Mouse (Mus musculus): ENCODE measurements around the gene Ubap1l. TPM values are rescaled to one million over a fixed set of nuclear protein-coding genes. Genes with fewer than 3 reads are reported as not detected.

Ubap1l gene
- polyA plus RNA-seq, 1 experiment from 2014 or later: 0.14 TPM

GRCm38 (mm10) chr9:65346476-65347111 lies 14.2 kb upstream of the Ubap1l start:
- peak; percentile 80 for ATAC-seq (replicated peaks; ENCODE audit: low FRiP score)
- no peaks in the 10 kb centered on the region for H3K36me3 ChIP-seq
- peaks cover 5% of the 10 kb centered on the region; the same call in 1 of the 2 replicates for H3K9me3 ChIP-seq (replicated peaks)
- peak overlapping the region; percentile 99 for H3K27ac ChIP-seq
- peak overlapping the region; percentile 89 for H3K4me3 ChIP-seq (replicated peaks)
- peaks cover 11% of the 10 kb centered on the region for H3K4me1 ChIP-seq
- under 1% methylated on average over 77 of the region's 77 CpGs for WGBS
- H3K4me2 ChIP-seq: peak overlapping the region; percentile 81
- H3K27me3 ChIP-seq: 0 out of 2 replicates have a peak, but pooled peaks cover 2% of the 10 kb centered on the region
- peak overlapping the region; percentile 99 for H3K9ac ChIP-seq

- Histone ChIP-seq H3K36me3 (no peaks in the 10 kb centered on the region), H3K4me3 (replicated peaks) (peak overlapping the region; percentile 89), H3K9me3 (replicated peaks) (peaks cover 5% of the 10 kb centered on the region; the same call in 1 of the 2 replicates), H3K4me2 (peak overlapping the region; percentile 81), H3K4me1 (peaks cover 11% of the 10 kb centered on the region), H3K27me3 (0 out of 2 replicates have a peak, but pooled peaks cover 2% of the 10 kb centered on the region), H3K27ac (peak overlapping the region; percentile 99), H3K9ac (peak overlapping the region; percentile 99)
- no peak for ATAC-seq (replicated peaks; ENCODE audit: low FRiP score)
- 41% methylated on average over 8 of the region's 8 CpGs for WGBS
Measured at GRCm38 (mm10) chr9:65347112-65347850, 13.6 kb upstream of the Ubap1l start.

GRCm38 (mm10) chr9:65353251-65353650 lies 7.6 kb upstream of the Ubap1l start:
- 79% methylated on average over 5 of the region's 5 CpGs for WGBS

GRCm38 (mm10) chr9:65356561-65356960 lies 4.3 kb upstream of the Ubap1l start:
- H3K27me3 ChIP-seq: no peaks in the 10 kb centered on the region
- peaks cover 74% of the 10 kb centered on the region for H3K36me3 ChIP-seq
- WGBS: 87% methylated on average over 7 of the region's 7 CpGs
- H3K9me3 ChIP-seq (replicated peaks): no peaks in the 10 kb centered on the region
- no peak overlapping the region for H3K9ac ChIP-seq
- no peaks in the 10 kb centered on the region for H3K4me1 ChIP-seq
- H3K4me3 ChIP-seq (replicated peaks): no peak overlapping the region
- no peak overlapping the region for H3K4me2 ChIP-seq
- no peak for ATAC-seq (replicated peaks; ENCODE audit: low FRiP score)
- no peak overlapping the region for H3K27ac ChIP-seq

More at GRCm38 (mm10) chr9:65353251-65353650, 7.6 kb upstream of the Ubap1l start:
- H3K4me1 ChIP-seq: no peaks in the 10 kb centered on the region
- no peak overlapping the region for H3K4me2 ChIP-seq
- H3K27ac ChIP-seq: no peak overlapping the region
- no peak overlapping the region for H3K4me3 ChIP-seq (replicated peaks)
- H3K9me3 ChIP-seq (replicated peaks): no peaks in the 10 kb centered on the region
- no peak for ATAC-seq (replicated peaks; ENCODE audit: low FRiP score)
- peaks cover 42% of the 10 kb centered on the region for H3K36me3 ChIP-seq
- no peak overlapping the region for H3K9ac ChIP-seq
- H3K27me3 ChIP-seq: no peaks in the 10 kb centered on the region

- ATAC-seq (replicated peaks; ENCODE audit: low FRiP score): no peak
- no peak overlapping the region for H3K4me2 ChIP-seq
- WGBS: 96% methylated on average over 2 of the region's 2 CpGs
- H3K27ac ChIP-seq: no peak overlapping the region
- no peaks in the 10 kb centered on the region for H3K27me3 ChIP-seq
- no peak overlapping the region for H3K4me3 ChIP-seq (replicated peaks)
- peaks cover 78% of the 10 kb centered on the region for H3K36me3 ChIP-seq
- H3K9me3 ChIP-seq (replicated peaks): no peaks in the 10 kb centered on the region
- H3K4me1 ChIP-seq: no peaks in the 10 kb centered on the region
- no peak overlapping the region for H3K9ac ChIP-seq
Measured at GRCm38 (mm10) chr9:65356971-65357370, 3.9 kb upstream of the Ubap1l start.

GRCm38 (mm10) chr9:65358956-65359480 lies 1.8 kb upstream of the Ubap1l start:
- 88% methylated on average over 1 of the region's 1 CpGs for WGBS
- H3K36me3 ChIP-seq: peaks cover 84% of the 10 kb centered on the region

GRCm38 (mm10) chr9:65363684-65364083 lies 2.8 kb downstream of the Ubap1l start:
- 33% methylated on average over 9 of the region's 9 CpGs for WGBS

More at GRCm38 (mm10) chr9:65358956-65359480, 1.8 kb upstream of the Ubap1l start:
- ATAC-seq (replicated peaks; ENCODE audit: low FRiP score): no peak
- H3K4me3 ChIP-seq (replicated peaks): no peak overlapping the region
- H3K4me1 ChIP-seq: peaks cover 5% of the 10 kb centered on the region; the same call in 1 of the 2 replicates
- no peak overlapping the region for H3K9ac ChIP-seq
- H3K9me3 ChIP-seq (replicated peaks): no peaks in the 10 kb centered on the region
- H3K27ac ChIP-seq: no peak overlapping the region
- H3K4me2 ChIP-seq: no peak overlapping the region
- no peaks in the 10 kb centered on the region for H3K27me3 ChIP-seq

GRCm38 (mm10) chr9:65365721-65366120 lies 4.9 kb downstream of the Ubap1l start:
- Histone ChIP-seq H3K27ac (no peak overlapping the region), H3K4me3 (replicated peaks) (no peak overlapping the region), H3K4me2 (no peak overlapping the region), H3K9me3 (replicated peaks) (no peaks in the 10 kb centered on the region), H3K4me1 (peaks cover 5% of the 10 kb centered on the region; the same call in 1 of the 2 replicates), H3K36me3 (peaks cover 26% of the 10 kb centered on the region), H3K9ac (no peak overlapping the region), H3K27me3 (no peaks in the 10 kb centered on the region)
- ATAC-seq (replicated peaks; ENCODE audit: low FRiP score): no peak
- WGBS: 89% methylated on average over 7 of the region's 7 CpGs

More at GRCm38 (mm10) chr9:65363684-65364083, 2.8 kb downstream of the Ubap1l start:
- peaks cover 46% of the 10 kb centered on the region for H3K36me3 ChIP-seq
- no peak overlapping the region for H3K4me3 ChIP-seq (replicated peaks)
- H3K27ac ChIP-seq: no peak overlapping the region
- ATAC-seq (replicated peaks; ENCODE audit: low FRiP score): no peak
- H3K27me3 ChIP-seq: no peaks in the 10 kb centered on the region
- H3K9me3 ChIP-seq (replicated peaks): no peaks in the 10 kb centered on the region
- no peak overlapping the region for H3K9ac ChIP-seq
- H3K4me1 ChIP-seq: peaks cover 5% of the 10 kb centered on the region; the same call in 1 of the 2 replicates
- H3K4me2 ChIP-seq: no peak overlapping the region

GRCm38 (mm10) chr9:65371756-65372155 lies 10.9 kb downstream of the Ubap1l start:
- ATAC-seq (replicated peaks; ENCODE audit: low FRiP score): no peak
- H3K9me3 ChIP-seq (replicated peaks): no peaks in the 10 kb centered on the region
- H3K27ac ChIP-seq: no peak overlapping the region
- no peak overlapping the region for H3K9ac ChIP-seq
- no peak overlapping the region for H3K4me2 ChIP-seq
- no peaks in the 10 kb centered on the region for H3K27me3 ChIP-seq
- 0 out of 2 replicates have a peak, but pooled peaks cover 4% of the 10 kb centered on the region for H3K36me3 ChIP-seq
- H3K4me3 ChIP-seq (replicated peaks): no peak overlapping the region
- H3K4me1 ChIP-seq: no peaks in the 10 kb centered on the region
- 82% methylated on average over 24 of the region's 24 CpGs for WGBS

GRCm38 (mm10) chr9:65372449-65372848 lies 11.6 kb downstream of the Ubap1l start:
- 72% methylated on average over 4 of the region's 4 CpGs for WGBS
- Histone ChIP-seq H3K9ac (no peak overlapping the region), H3K4me2 (no peak overlapping the region), H3K4me3 (replicated peaks) (no peak overlapping the region), H3K27me3 (no peaks in the 10 kb centered on the region), H3K4me1 (no peaks in the 10 kb centered on the region), H3K36me3 (0 out of 2 replicates have a peak, but pooled peaks cover 6% of the 10 kb centered on the region), H3K9me3 (replicated peaks) (no peaks in the 10 kb centered on the region), H3K27ac (no peak overlapping the region)
- no peak for ATAC-seq (replicated peaks; ENCODE audit: low FRiP score)

GRCm38 (mm10) chr9:65374468-65375162 lies 13.8 kb downstream of the Ubap1l start:
- H3K4me1 ChIP-seq: no peaks in the 10 kb centered on the region
- no peaks in the 10 kb centered on the region for H3K9me3 ChIP-seq (replicated peaks)
- ATAC-seq (replicated peaks; ENCODE audit: low FRiP score): no peak
- 0 out of 2 replicates have a peak, but pooled peaks cover 6% of the 10 kb centered on the region for H3K36me3 ChIP-seq
- H3K27me3 ChIP-seq: no peaks in the 10 kb centered on the region
- no peak overlapping the region for H3K9ac ChIP-seq
- H3K4me2 ChIP-seq: no peak overlapping the region
- WGBS: 76% methylated on average over 5 of the region's 5 CpGs
- no peak overlapping the region for H3K27ac ChIP-seq
- H3K4me3 ChIP-seq (replicated peaks): no peak overlapping the region
